Mouse (Mus musculus) adrenal gland, postnatal 14 days (tissue): ENCODE results near the gene Lrrc1. TPM values are rescaled to one million over a fixed set of nuclear protein-coding genes. Genes with fewer than 3 reads are reported as not detected.
"Not testable (repeated sequence)": the region's sequence is repeated elsewhere in the genome, so short reads cannot be mapped to it uniquely, and the experiment has no call there.

Experiments
- DNase-seq: peaks from one replicate; pipeline ENCODE4 v3.0.0; 2021; ENCODE audit warnings: mixed read lengths
- long read RNA-seq, 2 experiments: library from polyadenylated mRNA; stranded (forward); transcript quantifications; one replicate each; pipeline ENCODE4 v2.0.0; 2021
- total RNA-seq: library from RNA; stranded (reverse); gene quantifications from 2 replicates; pipeline ENCODE4 v1.2.3, GENCODE M21; 2021

Lrrc1 gene
- total RNA-seq = 11.3 and 16.6 TPM in 2 replicates
- long read RNA-seq, experiment 1, transcript Lrrc1-205 (14 exons, 3,121 nt) = major isoform, 16 of 21 reads
- long read RNA-seq, experiment 1, partial matches to known transcripts = 0 of 21 reads
- long read RNA-seq, experiment 1, other reads (novel, unspliced or antisense) = 5 of 21 reads
- long read RNA-seq, experiment 2, partial matches to known transcripts = 0 of 6 reads
- long read RNA-seq, experiment 2, other reads (novel, unspliced or antisense) = 4 of 6 reads

DNA sequence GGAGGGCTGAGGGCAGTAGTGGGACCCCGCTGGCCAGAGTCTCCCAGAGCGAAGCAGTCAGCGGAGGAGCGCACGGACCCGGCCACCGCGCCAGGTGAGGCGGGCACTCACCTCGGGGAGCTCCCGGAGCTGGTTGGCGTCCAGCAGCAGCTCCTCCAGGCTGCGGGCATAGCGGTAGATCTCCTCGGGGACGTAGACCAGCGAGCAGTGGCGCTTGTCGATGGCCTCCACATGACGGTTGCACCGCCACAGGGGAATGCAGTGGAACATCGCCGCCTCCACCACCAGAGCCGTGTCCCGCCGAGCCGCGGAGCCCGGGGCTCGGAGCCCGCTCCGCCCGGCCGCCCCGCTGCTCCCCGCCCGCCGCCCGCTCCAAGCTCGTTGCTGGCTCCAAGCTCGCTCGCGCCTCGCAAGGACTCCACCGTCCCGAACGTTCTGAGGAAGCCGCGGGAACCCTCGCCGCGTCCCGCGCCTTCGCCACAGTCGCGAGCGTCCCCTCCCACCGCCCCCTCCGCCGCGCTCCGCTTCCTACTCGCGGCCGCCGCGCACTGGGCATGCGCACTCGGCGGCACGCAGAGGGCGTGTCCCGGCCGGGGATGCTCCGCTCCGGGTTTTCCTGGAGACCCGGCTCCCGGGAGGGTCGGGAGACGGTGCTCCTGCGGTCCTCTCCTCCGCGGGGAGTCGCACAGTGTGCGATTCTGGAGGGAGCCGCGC, at the start of gene Lrrc1:
Lrrc1 (minus strand) TSS at position 517 of the 714 bp plus-strand sequence.
- DNase-seq = peak; percentile 93

- no peak for DNase-seq
Measured at GRCm38 (mm10) chr9:77592423-77592822, 47.8 kb upstream of the Lrrc1 start.

DNA sequence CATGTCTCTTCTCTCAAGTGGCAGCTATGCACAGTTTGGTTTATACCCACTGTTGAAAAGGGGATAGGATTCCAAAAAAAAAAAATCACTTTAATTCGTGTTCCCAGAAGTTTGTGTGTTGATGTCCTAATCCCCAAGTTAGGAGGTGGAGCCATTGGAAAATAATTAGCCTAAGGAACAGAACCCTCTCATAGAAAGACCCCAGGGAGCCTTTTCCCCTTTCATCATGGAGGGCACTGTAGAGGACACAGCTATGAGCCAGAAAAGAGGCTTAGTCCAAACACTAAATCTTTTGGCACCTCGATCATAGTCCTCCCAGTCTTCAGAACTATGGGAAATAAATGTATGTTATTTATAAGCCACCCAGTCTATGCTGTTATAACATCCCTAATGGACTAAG, 44.8 kb upstream of the Lrrc1 start:
- no peak for DNase-seq

DNA sequence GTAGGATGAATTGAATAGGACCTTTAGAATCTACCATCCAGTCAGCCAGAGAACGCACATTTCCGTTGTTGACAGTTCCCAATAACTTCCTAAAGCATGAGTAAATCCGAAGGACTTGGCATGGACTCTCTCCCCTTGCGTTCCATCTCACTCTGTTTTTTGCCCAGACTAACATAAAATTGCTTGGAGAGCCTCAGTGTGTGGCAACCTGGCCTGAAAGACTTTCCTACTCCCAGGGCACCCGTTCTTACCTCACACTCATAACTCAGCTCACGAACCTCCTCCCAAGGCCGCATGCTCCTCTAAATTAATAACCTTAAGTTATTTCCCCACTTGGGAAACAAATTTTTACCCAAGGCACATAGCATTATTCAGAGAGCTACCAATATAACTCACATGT, 42.9 kb upstream of the Lrrc1 start:
- DNase-seq = peak; percentile 53

- no peak for DNase-seq
Measured at GRCm38 (mm10) chr9:77586806-77587591, 42.3 kb upstream of the Lrrc1 start.

DNA sequence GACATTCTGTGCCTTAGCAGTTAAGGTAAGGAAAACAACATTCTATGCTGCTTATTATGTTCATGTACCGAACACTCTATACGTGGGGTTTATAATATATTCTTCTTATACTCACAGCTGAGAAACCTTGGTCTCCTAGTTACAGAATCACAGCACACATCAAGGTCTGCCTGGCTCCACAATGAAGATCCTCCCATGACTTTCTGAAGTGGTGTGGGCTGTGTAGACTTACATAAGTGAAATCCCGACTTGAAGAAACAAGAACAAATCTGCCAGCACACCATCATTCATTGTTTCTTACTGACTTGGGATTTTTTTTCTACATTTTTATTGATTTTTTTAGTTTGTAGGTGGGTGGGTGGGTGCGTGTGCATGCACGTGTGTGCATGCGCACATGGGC, 40.1 kb upstream of the Lrrc1 start:
- DNase-seq = no peak

DNA sequence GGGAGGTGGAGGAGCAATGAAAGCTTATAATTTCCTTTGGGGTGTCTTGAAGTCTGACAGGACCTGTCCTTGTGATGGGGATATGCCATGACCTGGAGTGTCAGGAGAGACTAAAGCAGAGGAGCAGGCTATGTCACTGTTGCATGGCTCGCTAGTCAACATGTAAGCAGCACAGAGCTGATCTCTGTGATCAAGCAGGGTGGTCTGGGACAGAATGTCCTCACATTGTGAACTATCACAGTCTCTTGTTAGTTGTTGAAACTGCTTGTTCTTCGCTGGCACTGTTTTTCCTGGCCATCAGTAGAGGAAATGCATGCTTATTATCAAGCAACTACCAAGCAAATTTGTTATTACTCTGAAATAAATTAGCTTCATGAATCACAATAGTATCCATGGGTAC, 38.6 kb upstream of the Lrrc1 start:
- no peak for DNase-seq

DNA sequence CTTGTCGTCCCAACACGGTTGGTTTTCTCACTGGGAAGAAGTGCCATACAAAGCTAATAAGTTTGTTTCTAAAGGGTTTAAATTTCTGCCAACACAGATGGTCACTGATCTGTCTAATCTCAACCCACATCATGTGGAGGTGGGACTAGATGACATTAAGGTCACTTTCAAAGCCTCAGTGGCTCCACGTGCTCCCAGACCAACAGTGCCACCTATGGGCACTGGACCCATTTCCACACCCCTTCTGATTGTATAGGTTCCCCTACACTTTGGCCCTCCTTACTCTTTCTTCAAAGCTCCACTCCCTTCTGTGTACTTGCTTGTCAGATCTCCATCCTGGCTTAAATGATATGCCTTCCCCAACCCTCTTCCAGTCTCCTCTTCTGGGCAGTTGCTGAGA, 35.2 kb upstream of the Lrrc1 start:
- no peak for DNase-seq

DNA sequence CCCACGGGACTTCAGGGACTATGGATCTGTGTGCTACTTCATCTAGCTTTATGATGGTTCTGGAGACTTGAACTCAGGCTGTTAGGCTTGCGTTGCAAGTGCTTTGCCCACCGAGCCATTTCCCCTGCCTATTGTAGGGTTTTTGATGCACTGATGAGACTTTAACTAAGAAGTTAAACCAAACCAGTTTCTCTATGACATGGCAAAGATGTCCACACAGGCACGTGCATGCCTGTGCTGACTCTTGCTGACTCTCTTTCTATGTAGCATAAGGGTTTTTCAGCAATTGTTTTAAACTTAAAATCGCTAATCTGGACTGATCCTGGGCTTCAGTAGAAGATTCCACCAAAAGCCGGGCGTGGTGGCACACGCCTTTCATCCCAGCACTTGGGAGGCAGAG, 33.3 kb upstream of the Lrrc1 start:
- no peak for DNase-seq

- DNase-seq = no peak
Measured at GRCm38 (mm10) chr9:77577409-77577808, 32.7 kb upstream of the Lrrc1 start.

- DNase-seq = no peak
Measured at GRCm38 (mm10) chr9:77576320-77576719, 31.6 kb upstream of the Lrrc1 start.

- DNase-seq = not testable (repeated sequence)
Measured at GRCm38 (mm10) chr9:77574996-77575395, 30.3 kb upstream of the Lrrc1 start.

DNA sequence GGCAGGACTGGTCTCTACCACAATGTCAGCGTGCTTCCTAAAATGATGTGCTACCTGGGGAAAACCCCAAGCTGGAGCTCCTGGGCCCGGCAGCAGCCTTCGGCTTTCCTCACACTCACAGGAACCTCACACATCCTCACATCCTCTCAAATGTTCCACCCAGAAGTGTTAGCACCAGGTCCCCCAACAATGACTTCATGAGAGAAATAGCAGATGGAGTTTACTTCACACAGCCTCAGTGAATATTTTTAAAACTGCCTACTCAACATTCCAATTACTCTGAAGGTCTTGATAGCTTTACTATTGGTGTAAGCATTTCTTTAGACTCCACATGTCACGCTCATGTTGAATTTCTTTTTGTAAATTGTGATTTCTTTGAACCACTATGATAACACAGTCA, 27.2 kb upstream of the Lrrc1 start:
- DNase-seq = no peak

GRCm38 (mm10) chr9:77568789-77569506, 24.3 kb upstream of the Lrrc1 start:
- no peak for DNase-seq

- DNase-seq = no peak
Measured at GRCm38 (mm10) chr9:77561827-77562226, 17.2 kb upstream of the Lrrc1 start.

DNA sequence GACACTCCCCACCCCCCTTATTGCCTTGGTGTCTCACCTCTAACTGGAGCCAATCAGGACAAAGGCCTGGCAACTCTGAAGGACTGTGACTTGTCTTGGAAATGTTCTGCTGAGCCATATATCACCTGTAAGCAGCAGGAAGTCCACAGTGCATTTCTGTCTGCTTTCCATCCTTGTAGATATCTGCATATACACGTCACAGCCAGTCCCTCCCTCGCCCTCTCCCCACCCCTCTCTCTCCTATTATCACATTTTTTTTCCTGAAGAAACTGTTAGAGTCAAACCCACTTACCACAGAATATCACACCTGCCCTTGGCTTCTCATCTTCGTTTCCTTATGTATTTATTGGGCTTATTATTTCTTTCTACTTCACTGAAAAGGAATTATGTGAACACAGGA, 13.3 kb upstream of the Lrrc1 start:
- no peak for DNase-seq

DNA sequence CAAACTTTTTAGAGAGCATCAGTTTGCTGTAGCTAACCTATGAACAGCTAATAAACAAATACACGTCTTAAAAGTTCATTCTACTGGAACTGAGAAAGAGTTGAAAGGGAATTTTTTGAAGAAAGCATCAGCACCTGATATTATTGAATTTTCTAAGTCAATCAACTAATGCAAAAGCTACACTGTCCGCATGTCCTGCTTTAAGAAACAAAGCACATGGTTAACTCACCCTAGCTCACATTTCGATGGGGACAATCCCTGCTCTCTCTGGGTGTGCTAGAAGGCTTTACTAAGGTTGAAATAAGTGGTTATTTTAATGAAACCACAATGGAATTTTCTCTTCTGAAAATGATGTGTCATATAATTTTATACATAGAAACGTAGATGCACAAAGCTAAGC, 12.5 kb upstream of the Lrrc1 start:
- DNase-seq = no peak

DNA sequence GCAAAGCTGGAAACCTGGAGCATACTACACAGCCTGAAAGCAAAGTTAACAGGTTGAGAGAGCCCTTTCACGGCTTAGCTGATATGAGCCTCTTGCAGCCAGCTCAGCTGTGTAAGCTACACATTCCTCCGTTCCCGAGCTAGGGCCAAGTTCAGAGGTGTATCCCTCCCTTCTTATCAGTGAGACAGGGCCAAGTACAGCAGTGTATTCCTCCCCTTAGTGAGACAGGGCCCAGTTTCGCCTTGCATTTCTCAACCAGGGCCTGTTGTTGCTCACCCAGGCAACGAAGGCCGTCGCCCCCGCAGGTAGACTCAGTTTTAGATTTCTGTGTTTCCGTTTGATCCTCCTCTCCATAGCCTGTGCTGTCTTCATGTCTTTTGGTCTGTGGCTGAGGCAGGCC, 11.8 kb upstream of the Lrrc1 start:
- no peak for DNase-seq

- DNase-seq = no peak
Measured at GRCm38 (mm10) chr9:77553465-77553864, 8.8 kb upstream of the Lrrc1 start.

GRCm38 (mm10) chr9:77551036-77551512, 6.4 kb upstream of the Lrrc1 start:
- no peak for DNase-seq

GRCm38 (mm10) chr9:77546010-77546409, 1.3 kb upstream of the Lrrc1 start:
- DNase-seq = no peak

GRCm38 (mm10) chr9:77545068-77545421, 375 bp upstream of the Lrrc1 start:
- peak; percentile 18 for DNase-seq
